Mouse (Mus musculus) ES-CJ7 (cell line): ENCODE data around the gene Psmd13.
A peak's percentile ranks its signal among the peaks of the same experiment; 100 is the strongest.

Source experiments
- DNase-seq: peaks from one replicate; pipeline ENCODE4 v3.0.0; 2011; ENCODE audit warnings: low read depth, low spot score

Gene Psmd13

GRCm38 (mm10) chr7:140903212-140903611, 21.4 kb downstream of the Psmd13 start:
- DNase-seq: peak; percentile 84

GRCm38 (mm10) chr7:140905642-140906081, 23.9 kb downstream of the Psmd13 start:
- DNase-seq: no peak

- no peak for DNase-seq
Measured at GRCm38 (mm10) chr7:140907131-140907530, 25.4 kb downstream of the Psmd13 start.

GRCm38 (mm10) chr7:140907697-140908096, 25.9 kb downstream of the Psmd13 start:
- no peak for DNase-seq

GRCm38 (mm10) chr7:140908181-140908580, 26.4 kb downstream of the Psmd13 start:
- DNase-seq: no peak

- peak; percentile 97 for DNase-seq
Measured at GRCm38 (mm10) chr7:140908634-140909107, 26.9 kb downstream of the Psmd13 start.

GRCm38 (mm10) chr7:140912293-140912692, 30.5 kb downstream of the Psmd13 start:
- no peak for DNase-seq

GRCm38 (mm10) chr7:140912846-140913482, 31.2 kb downstream of the Psmd13 start:
- DNase-seq: no peak

- DNase-seq: no peak
Measured at GRCm38 (mm10) chr7:140914031-140914690, 32.4 kb downstream of the Psmd13 start.

GRCm38 (mm10) chr7:140919911-140920310, 38.1 kb downstream of the Psmd13 start:
- no peak for DNase-seq

GRCm38 (mm10) chr7:140920418-140921029, 38.8 kb downstream of the Psmd13 start, which contains the start of gene Nlrp6:
Nlrp6 (plus strand) TSS chr7:140920902.
- no peak for DNase-seq

- DNase-seq: no peak
Measured at GRCm38 (mm10) chr7:140921225-140921975, 39.6 kb downstream of the Psmd13 start.

GRCm38 (mm10) chr7:140922398-140923069, 40.8 kb downstream of the Psmd13 start:
- DNase-seq: peak; percentile 43

GRCm38 (mm10) chr7:140923070-140923775, 41.5 kb downstream of the Psmd13 start:
- no peak for DNase-seq

GRCm38 (mm10) chr7:140927181-140927580, 45.4 kb downstream of the Psmd13 start:
- DNase-seq: no peak

GRCm38 (mm10) chr7:140938436-140938835, 56.7 kb downstream of the Psmd13 start:
- DNase-seq: peak; percentile 87

GRCm38 (mm10) chr7:140938896-140939295, 57.1 kb downstream of the Psmd13 start:
- peak; percentile 79 for DNase-seq

GRCm38 (mm10) chr7:140939669-140940171, 58.0 kb downstream of the Psmd13 start:
- no peak for DNase-seq

- peak; percentile 90 for DNase-seq
Measured at GRCm38 (mm10) chr7:140941222-140942051, 59.7 kb downstream of the Psmd13 start, which contains the start of gene Pgghg. Pgghg (plus strand) TSS chr7:140941391.
